Mouse (Mus musculus) adrenal gland, adult 2 months (tissue): ENCODE measurements around the gene Ccr10. TPM values are rescaled to one million over a fixed set of nuclear protein-coding genes. Genes with fewer than 3 reads are reported as not detected.

ENCODE experiments used
- DNase-seq: peaks from one replicate; pipeline ENCODE4 v3.0.0; 2021
- polyA plus RNA-seq: library from polyadenylated mRNA; depleted of rRNA; stranded (reverse); fragments of >200 nt; gene quantifications from 2 replicates; pipeline ENCODE4 v1.2.3, GENCODE M21; 2012
- total RNA-seq, 2 experiments: library from RNA; stranded (reverse); gene quantifications; 2 replicates each; pipeline ENCODE4 v1.2.3; 2021

Gene Ccr10
- total and polyA plus RNA-seq, 3 experiments: 0.26 to 0.84 (median 0.83) TPM

GRCm38 (mm10) chr11:101154648-101155047, 20.6 kb downstream of the Ccr10 start:
- DNase-seq: no peak

DNA sequence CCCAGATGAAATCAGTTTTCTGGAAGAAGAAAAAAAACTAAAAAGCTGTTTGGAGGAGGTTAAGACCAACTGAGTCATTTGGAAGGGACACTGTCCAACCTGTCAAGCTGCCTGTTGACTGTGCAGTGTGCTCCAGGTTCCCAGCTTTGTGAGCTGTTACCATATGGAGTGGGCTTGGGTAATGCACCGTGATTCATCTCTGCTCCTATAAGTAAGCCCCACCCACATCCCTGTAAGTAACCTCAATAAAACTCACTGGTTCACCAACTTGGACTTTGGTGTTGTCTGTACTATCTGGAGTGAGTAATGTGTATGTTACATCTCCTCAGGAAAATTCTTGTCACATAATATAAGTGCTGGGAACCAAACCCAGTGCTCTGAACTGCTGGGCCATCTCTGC, 22.4 kb downstream of the Ccr10 start:
- no peak for DNase-seq

- DNase-seq: no peak
Observed at GRCm38 (mm10) chr11:101151063-101151462, 24.2 kb downstream of the Ccr10 start.

GRCm38 (mm10) chr11:101149178-101150105, 25.8 kb downstream of the Ccr10 start:
- DNase-seq: peak; percentile 69

DNA sequence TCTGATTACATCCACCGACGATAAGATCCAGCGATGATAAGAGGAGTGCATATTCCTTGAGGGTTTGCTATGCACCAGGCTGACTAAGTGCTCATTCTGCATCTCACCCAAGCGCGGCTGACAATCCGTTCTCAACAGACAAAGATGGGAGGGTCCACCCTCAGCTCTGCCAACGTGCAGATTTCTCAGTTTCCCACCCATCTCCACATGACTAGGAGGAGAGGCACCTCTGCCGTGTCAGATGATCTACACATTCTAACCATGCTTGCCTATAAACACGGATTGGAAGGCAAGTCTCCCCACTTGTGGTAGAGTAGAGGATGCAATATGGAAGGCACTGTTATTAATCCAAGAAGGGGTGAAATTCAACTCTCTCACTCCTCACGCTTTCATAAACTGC, 26.5 kb downstream of the Ccr10 start:
- DNase-seq: no peak

GRCm38 (mm10) chr11:101146377-101146776, 28.9 kb downstream of the Ccr10 start:
- no peak for DNase-seq

DNA sequence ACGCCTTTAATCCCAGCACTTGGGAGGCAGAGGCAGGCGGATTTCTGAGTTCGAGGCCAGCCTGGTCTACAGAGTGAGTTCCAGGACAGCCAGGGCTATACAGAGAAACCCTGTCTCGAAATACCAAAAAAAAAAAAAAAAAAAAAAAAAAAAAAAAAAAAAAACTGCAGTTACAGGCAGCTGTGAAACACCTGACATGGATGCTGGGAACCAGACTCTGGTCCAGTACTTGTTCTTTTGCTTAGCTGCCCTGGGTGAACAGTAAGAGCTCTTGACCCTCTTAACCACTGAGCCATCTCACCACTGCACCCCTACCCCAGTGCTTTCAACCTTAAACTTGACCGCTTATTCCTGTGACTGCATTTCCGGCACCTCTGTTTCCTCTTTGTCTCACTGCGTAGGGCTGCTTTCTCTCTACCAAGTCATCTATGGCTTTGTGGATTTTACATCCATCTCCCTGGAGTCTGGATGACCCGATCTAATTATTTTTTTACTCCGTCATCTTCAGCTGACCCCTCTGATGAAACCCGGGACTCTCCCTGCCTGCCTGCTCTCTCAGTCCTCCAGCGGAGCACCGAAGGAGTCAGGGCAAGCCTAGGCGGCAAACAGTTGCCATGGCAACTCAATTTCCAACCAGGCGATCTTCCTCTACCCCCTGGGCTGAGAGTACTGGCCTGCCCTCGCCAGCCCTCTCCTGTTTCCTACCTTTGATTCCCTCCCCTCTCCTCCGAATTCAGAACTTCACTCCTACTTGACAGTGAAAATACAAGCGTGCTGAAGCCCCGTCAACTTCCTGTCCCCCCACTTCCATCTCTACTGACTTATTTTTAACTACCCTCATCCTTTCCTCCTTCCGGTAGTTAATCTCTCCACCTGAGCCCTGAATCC, 31.7 kb downstream of the Ccr10 start:
- DNase-seq: peak; percentile 66

DNA sequence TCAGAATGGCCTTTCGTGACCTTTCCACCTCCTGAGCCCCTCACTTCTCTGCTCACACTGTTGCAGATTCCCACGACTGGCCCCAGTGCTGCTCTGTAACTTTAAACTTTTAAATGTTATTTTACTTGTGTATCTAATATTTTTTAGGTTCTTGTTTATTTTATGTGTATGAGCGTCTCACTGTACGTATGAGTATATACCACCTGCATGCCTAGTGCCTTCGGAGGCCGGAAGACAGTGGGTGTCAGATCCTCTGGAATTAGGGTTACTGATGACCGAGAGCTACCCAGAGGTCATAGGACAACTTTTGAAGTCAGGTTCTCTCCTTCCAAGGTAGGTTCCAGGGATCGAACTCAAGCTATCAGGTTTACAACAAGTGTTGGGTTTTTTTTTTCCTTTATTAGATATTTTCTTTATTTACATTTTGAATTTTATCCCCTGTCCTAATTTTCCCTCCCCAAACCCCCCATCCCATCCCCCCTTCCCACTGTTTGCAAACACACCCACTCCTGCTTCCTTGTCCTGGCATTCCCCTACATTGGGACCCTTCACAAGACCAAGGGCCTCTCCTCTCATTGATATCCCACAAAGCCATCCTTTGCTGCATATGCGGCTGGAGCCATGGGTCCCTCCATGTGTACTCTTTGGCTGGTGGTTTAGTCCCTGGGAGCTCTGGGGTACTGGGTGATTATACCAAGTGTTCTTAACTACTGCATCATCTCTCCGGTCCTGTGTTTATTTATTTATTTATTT, 32.9 kb downstream of the Ccr10 start:
- no peak for DNase-seq

DNA sequence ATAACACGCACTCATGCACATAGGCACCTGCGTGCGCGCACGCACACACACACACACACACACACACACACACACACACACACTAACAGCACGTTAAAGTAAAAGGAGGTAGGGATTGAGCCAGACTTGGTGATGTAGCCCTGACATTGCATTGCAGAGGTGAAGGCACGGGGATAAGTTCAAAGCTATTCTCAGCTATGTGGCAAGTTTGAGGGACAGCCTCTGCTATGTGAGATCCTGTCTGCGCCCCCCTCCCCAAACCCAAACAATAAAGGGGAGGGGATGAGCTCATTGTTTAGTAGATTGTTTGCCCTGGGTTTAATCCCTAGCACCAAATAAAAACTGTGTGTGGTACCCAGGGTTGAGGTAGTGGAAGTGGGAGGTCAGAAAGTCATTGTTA, 34.2 kb downstream of the Ccr10 start:
- DNase-seq: no peak

DNA sequence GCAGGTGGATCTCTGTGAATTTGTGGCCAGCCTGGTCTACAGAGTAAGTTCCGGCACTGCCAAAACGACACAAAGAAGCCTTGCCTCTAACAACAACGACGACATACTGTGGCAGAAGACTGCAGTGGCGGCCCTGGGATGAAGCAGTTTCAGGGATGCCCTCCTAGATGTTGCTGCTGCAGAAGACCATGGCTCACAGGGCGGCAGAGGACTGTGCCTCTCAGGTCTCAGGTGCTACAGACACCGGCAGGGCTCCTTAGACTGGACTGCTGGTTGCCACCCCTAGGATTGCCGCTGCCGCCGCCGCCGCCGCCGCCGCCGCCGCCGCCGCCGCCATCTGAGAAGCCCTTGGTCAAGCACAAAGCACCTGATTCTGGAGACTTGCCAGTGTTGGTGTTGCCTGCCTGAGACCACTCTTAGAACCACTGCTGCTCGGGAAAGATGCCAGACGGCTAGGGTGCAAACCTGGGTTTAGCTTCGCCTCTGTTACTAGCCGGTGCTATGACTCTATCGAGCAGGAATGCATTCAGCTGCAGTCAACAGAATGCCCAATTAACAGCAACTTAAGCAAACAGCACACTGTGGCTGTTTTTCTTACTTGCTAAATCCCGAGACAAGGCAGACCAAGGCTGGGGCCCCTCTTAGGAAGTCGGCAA, 35.0 kb downstream of the Ccr10 start:
- peak; percentile 38 for DNase-seq

DNA sequence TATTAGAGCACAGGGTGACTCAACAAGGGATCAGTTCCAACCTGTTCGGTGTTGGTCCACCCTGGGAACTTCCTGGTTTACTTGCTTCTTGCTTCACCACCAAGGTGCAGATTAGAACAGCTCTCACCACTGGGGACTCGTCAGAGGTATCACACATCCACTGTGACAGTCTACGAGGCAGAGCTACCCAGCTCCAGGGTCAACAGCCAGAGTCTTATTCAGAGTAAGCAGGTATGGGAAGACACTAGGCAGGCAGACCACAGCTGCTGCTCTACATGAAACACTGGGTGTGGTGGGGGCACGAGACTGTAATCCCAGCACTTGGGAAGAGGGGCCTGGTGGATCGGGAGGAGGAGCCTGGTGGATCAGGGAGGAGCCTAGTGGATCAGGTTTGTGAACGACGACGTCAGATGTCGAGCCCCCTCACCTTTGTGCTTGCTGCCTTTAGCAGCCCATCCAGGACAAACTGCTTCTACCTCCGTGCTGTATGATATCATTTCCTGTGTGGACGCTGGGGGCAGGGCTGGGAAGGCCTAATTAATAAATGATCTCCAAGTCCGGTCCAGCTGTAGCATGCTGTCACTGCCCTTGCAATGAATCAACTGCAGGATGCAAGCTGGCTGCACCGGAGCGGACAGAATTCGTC, 36.6 kb downstream of the Ccr10 start:
- peak; percentile 75 for DNase-seq

- DNase-seq: no peak
Observed at GRCm38 (mm10) chr11:101137000-101137399, 38.2 kb downstream of the Ccr10 start.

GRCm38 (mm10) chr11:101134217-101134865, 40.9 kb downstream of the Ccr10 start:
- DNase-seq: peak; percentile 85

GRCm38 (mm10) chr11:101133037-101133436, 42.2 kb downstream of the Ccr10 start:
- DNase-seq: no peak

DNA sequence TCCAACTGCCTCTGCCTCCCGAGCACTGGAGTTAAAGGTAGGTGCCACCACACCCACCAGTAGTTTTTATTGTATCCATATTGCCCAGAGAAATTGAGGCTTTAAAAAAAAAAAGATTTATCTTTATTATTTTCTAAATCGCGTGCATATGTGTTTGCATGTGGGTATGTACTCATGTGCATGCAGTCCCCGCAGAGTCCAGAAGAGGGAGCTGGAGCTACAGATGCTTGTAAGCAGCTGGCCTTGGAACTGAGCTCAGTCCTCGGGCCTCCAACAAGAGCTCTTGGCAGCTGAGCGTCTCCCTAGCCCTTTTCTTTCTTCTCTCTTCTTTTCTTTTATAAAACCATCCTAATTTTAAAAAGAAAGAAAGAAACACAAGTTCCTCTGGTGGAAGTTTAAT, 43.5 kb downstream of the Ccr10 start:
- DNase-seq: no peak

DNA sequence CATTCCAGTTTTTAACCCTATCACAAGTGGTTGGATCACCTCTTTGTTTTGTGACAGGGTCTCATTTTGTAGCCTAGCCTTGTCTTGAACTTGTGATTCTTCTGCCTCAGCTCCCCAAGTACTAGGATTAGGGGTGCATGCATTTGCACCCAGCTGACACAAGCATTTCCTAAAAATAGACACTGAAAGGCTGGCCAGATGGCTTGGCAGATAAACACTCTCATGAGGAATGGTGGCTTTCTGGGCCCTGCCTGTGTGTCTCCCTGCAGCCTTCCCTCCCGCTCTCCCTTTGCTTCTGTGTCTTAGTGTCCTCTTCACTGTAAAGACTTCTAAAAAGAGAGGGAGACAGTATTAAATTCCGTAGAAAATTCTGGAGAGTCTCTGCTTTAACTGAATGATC, 44.1 kb downstream of the Ccr10 start:
- DNase-seq: no peak

DNA sequence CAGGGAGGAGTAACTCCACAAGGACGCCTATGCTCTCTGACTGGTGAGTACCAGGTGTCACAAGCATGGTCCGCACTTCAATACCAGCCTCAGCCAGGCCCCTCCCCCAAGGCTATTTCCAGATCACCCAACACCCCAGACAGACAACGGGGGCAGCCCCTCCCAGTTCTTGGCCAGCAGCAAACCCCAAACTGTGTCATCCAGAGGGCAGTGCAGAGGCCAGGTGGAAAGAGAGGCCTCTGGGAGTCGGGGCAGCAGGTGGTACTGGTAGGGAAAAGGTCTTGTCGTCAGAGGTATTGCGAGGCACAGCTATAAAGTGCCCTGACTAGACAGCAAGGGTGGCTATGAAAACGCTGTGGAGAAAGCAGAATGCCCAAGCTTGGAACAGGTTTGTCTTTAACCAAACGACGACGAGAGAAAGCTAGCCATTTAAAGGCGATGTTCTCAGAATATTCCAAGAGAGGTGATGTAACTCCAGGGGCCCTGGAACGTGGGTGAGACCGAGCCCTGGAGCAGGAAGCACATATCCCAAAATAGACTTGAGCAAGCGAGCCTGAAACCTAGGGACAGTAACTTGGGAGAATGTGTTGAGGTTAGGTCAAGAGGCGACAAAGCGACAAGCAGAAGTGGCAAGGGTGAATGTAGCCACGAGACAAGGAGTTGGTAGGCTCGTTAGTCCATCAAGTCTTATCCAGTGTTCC, 45.0 kb downstream of the Ccr10 start:
- DNase-seq: peak; percentile 53

DNA sequence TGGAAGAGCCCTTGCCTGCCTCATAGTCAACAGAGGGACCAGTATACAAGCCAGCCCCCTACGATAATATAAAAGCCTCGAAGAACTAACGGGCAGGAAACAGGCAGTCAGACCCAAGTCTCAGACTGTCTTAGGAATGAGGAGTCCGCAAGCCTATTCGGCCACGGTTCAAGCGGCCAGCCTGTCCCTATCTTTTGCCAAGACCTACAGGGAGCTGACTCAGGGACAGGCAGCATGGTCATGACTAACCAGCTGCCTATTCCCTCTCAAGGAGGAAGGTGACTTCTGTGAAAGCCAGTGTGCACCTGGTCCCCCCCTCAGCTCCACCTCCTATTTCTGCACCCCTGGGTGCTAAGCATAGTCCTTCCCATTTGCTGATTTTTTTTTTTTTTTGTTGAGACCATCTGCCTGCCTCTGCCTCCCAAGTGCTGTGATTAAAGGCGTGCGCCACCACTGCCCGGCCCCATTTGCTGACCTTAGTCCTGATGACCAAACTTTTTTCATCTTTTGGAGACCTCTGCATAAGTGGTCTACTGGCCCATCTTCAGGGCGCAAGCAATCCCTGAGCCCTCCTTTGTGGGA, 46.2 kb downstream of the Ccr10 start:
- peak; percentile 65 for DNase-seq

- no peak for DNase-seq
Observed at GRCm38 (mm10) chr11:101127075-101127474, 48.2 kb downstream of the Ccr10 start.
